In genomic region chr4:152274681-152275131, GRCm38 (mm10) we compare ENCODE assay signal across 8 mouse cellular contexts. TPM values are rescaled to one million over a fixed set of nuclear protein-coding genes. Genes with fewer than 3 reads are reported as not detected.
DNase-seq lines count a peak whose midpoint lies in the region; ATAC-seq and TF ChIP-seq lines count a peak whose summit lies in the region.

No protein-coding gene starts in this region.

- H3K27me3 ChIP-seq in heart, embryonic 11.5 days (ENCODE audit: control insufficient read depth, insufficient read depth, low read length), result peaks cover 17% of the 10 kb centered on the region
- H3K27me3 ChIP-seq in limb, embryonic 14.5 days (ENCODE audit: control insufficient read depth, insufficient read depth, low read length), result 0 out of 2 replicates have a peak, but pooled peaks cover 8% of the 10 kb centered on the region
- peaks cover 16% of the 10 kb centered on the region for H3K27me3 ChIP-seq in midbrain, embryonic 16.5 days (ENCODE audit: control insufficient read depth, insufficient read depth, low read depth, low read length)

- peak overlapping the region; percentile 63 for H3K4me3 ChIP-seq in heart, embryonic 11.5 days (ENCODE audit: low read depth, low read length)
- H3K4me3 ChIP-seq in limb, embryonic 14.5 days (replicated peaks; ENCODE audit: low read length), result peak overlapping the region; percentile 71
- peak overlapping the region; percentile 71 for H3K4me3 ChIP-seq in midbrain, embryonic 16.5 days (ENCODE audit: low read depth, low read length)

- DNase-seq in cerebellum, adult 11 months, result peak; percentile 34
- no peak for DNase-seq in cerebellum, adult 9-10 months
- peak; percentile 53 for DNase-seq in brain, embryonic 14.5 days (ENCODE audit: low read depth)
- DNase-seq in limb, embryonic 14.5 days (ENCODE audit: low spot score), result peak; percentile 58
- no peak for DNase-seq in left cerebral cortex, postnatal 14 days (ENCODE audit: low spot score in 2 of 2)
- no peak for DNase-seq in adrenal gland, adult 8-10 months

- no peak for ATAC-seq in heart, embryonic 11.5 days (replicated peaks; ENCODE audit: insufficient number of reproducible peaks, low FRiP score, low TSS enrichment)
- ATAC-seq in limb, embryonic 14.5 days (ENCODE audit: low FRiP score, low read depth), result no peak; the same call in 1 of the 2 replicates
- peak; percentile 49; the same call in 1 of the 2 replicates for ATAC-seq in midbrain, embryonic 16.5 days

- peaks cover 34% of the 10 kb centered on the region for H3K4me1 ChIP-seq in heart, embryonic 11.5 days (ENCODE audit: control insufficient read depth, insufficient read depth, low read length)
- peaks cover 35% of the 10 kb centered on the region for H3K4me1 ChIP-seq in limb, embryonic 14.5 days (ENCODE audit: control insufficient read depth, insufficient read depth, low read length)
- H3K4me1 ChIP-seq in midbrain, embryonic 16.5 days (ENCODE audit: control insufficient read depth, insufficient read depth, low read length), result peaks cover 11% of the 10 kb centered on the region; the same call in 1 of the 2 replicates

- H3K27ac ChIP-seq in heart, embryonic 11.5 days (ENCODE audit: low read depth, low read length), result 0 out of 2 replicates have a peak overlapping the region, but pooled peaks have one; percentile 84
- H3K27ac ChIP-seq in limb, embryonic 14.5 days (replicated peaks; ENCODE audit: low read depth, low read length), result no peak overlapping the region
- peak overlapping the region; percentile 74 for H3K27ac ChIP-seq in midbrain, embryonic 16.5 days (ENCODE audit: low read length)

- peak overlapping the region; percentile 85 for H3K9ac ChIP-seq in heart, embryonic 11.5 days (ENCODE audit: low read depth, low read length)
- H3K9ac ChIP-seq in limb, embryonic 14.5 days (ENCODE audit: low read depth, low read length, severe bottlenecking), result peak overlapping the region; percentile 80
- H3K9ac ChIP-seq in midbrain, embryonic 16.5 days (ENCODE audit: low read depth, low read length), result peak overlapping the region; percentile 87

- H3K36me3 ChIP-seq in heart, embryonic 11.5 days (ENCODE audit: control insufficient read depth, insufficient read depth, low read length), result no peaks in the 10 kb centered on the region
- H3K36me3 ChIP-seq in limb, embryonic 14.5 days (ENCODE audit: control insufficient read depth, insufficient read depth, low read length), result peaks cover under 1% of the 10 kb centered on the region; the same call in 1 of the 2 replicates
- H3K36me3 ChIP-seq in midbrain, embryonic 16.5 days (ENCODE audit: control insufficient read depth, insufficient read depth, low read length), result peaks cover 5% of the 10 kb centered on the region; the same call in 1 of the 2 replicates

- H3K4me2 ChIP-seq in heart, embryonic 11.5 days, result peak overlapping the region; percentile 95
- peak overlapping the region; percentile 94 for H3K4me2 ChIP-seq in limb, embryonic 14.5 days (replicated peaks; ENCODE audit: low read depth, low read length, severe bottlenecking)
- peak overlapping the region; percentile 88 for H3K4me2 ChIP-seq in midbrain, embryonic 16.5 days (ENCODE audit: low read length)

- no peaks in the 10 kb centered on the region for H3K9me3 ChIP-seq in heart, embryonic 11.5 days (replicated peaks; ENCODE audit: control insufficient read depth, low read length)
- no peaks in the 10 kb centered on the region for H3K9me3 ChIP-seq in limb, embryonic 14.5 days (ENCODE audit: control insufficient read depth, low read length)
- no peaks in the 10 kb centered on the region for H3K9me3 ChIP-seq in midbrain, embryonic 16.5 days (replicated peaks; ENCODE audit: control insufficient read depth, low read length, poor library complexity, severe bottlenecking)

- no peak for TF ChIP-seq POLR2A in brain, embryonic 14.5 days (IDR thresholded peaks at IDR 0.05; ENCODE audit: borderline replicate concordance, extremely low read depth, insufficient read depth, insufficient read length, poor library complexity, severe bottlenecking)
- no peak for TF ChIP-seq POLR2A in limb, embryonic 14.5 days (IDR thresholded peaks at IDR 0.05; ENCODE audit: borderline replicate concordance, extremely low read depth, insufficient read depth, insufficient read length)

- WGBS in heart, embryonic 11.5 days (ENCODE audit: insufficient replicate concordance), result 2% methylated on average over 20 of the region's 20 CpGs
- 2% methylated on average over 20 of the region's 20 CpGs for WGBS in limb, embryonic 14.5 days
- WGBS in midbrain, embryonic 16.5 days, result 2% methylated on average over 20 of the region's 20 CpGs

- intact Hi-C loops in left cerebral cortex, postnatal 14 days (cut with DNase I), result no loop called here

- TF ChIP-seq CTCF in brain, embryonic 14.5 days (IDR thresholded peaks at IDR 0.05; ENCODE audit: borderline replicate concordance, extremely low read depth, insufficient read depth, insufficient read length), result no peak

RNA-seq across cellular contexts. Expression of gene Gpr153, which starts 0.7 kb away (rescaled TPM):
- 31.2 and 44.3 TPM in 2 replicates for polyA plus RNA-seq in brain, embryonic 14.5 days (2012; rRNA removed)
- polyA plus RNA-seq in heart, embryonic 11.5 days (2014; fragmentation: Nextera tagmentation; extraction: Ambion mirVana), result 7.8 and 9.0 TPM in 2 replicates
- 56.5 and 79.5 TPM in 2 replicates for polyA plus RNA-seq in limb, embryonic 14.5 days (2012; rRNA removed)
- polyA plus RNA-seq in limb, embryonic 14.5 days (2014; fragmentation: Nextera tagmentation; extraction: Ambion mirVana), result 28.6 and 33.0 TPM in 2 replicates
- 13.8 and 16.2 TPM in 2 replicates for polyA plus RNA-seq in midbrain, embryonic 16.5 days (2015; fragmentation: Nextera tagmentation; extraction: Ambion mirVana)
- 10 to 100 TPM; 31.2 to 31.6 TPM for total RNA-seq in left cerebral cortex, postnatal 14 days (2021)
- 1 to 10 TPM; 4.8 to 7.0 (median 5.4) TPM for total RNA-seq in adrenal gland, adult 8-10 months (2022)

RNA-seq across cellular contexts. Expression of gene Hes3, which starts 16.8 kb away (rescaled TPM):
- polyA plus RNA-seq in brain, embryonic 14.5 days (2012; rRNA removed), result 0.37 and 0.88 TPM in 2 replicates
- polyA plus RNA-seq in heart, embryonic 11.5 days (2014; fragmentation: Nextera tagmentation; extraction: Ambion mirVana), result not detected in 2 replicates
- 0.03 and 0.13 TPM in 2 replicates for polyA plus RNA-seq in limb, embryonic 14.5 days (2012; rRNA removed)
- polyA plus RNA-seq in limb, embryonic 14.5 days (2014; fragmentation: Nextera tagmentation; extraction: Ambion mirVana), result not detected in 2 replicates
- 0.19 and 0.41 TPM in 2 replicates for polyA plus RNA-seq in midbrain, embryonic 16.5 days (2015; fragmentation: Nextera tagmentation; extraction: Ambion mirVana)
- total RNA-seq in left cerebral cortex, postnatal 14 days (2021), result under 1 TPM; 0.20 to 0.42 TPM
- not detected for total RNA-seq in adrenal gland, adult 8-10 months (2022)

RNA-seq across cellular contexts. Expression of gene Icmt, which starts 22.3 kb away (rescaled TPM):
- polyA plus RNA-seq in brain, embryonic 14.5 days (2012; rRNA removed), result 20.9 and 23.0 TPM in 2 replicates
- 15.9 and 22.6 TPM in 2 replicates for polyA plus RNA-seq in heart, embryonic 11.5 days (2014; fragmentation: Nextera tagmentation; extraction: Ambion mirVana)
- polyA plus RNA-seq in limb, embryonic 14.5 days (2012; rRNA removed), result 26.6 and 30.7 TPM in 2 replicates
- polyA plus RNA-seq in limb, embryonic 14.5 days (2014; fragmentation: Nextera tagmentation; extraction: Ambion mirVana), result 27.6 and 32.7 TPM in 2 replicates
- 20.6 and 20.7 TPM in 2 replicates for polyA plus RNA-seq in midbrain, embryonic 16.5 days (2015; fragmentation: Nextera tagmentation; extraction: Ambion mirVana)
- total RNA-seq in left cerebral cortex, postnatal 14 days (2021), result 10 to 100 TPM; 43.1 to 45.0 TPM
- 10 to 100 TPM; 54.1 to 66.7 (median 59.6) TPM for total RNA-seq in adrenal gland, adult 8-10 months (2022)

RNA-seq across cellular contexts. Expression of gene Rnf207, which starts 44.1 kb away (rescaled TPM):
- 6.9 and 7.1 TPM in 2 replicates for polyA plus RNA-seq in brain, embryonic 14.5 days (2012; rRNA removed)
- 27.4 and 27.5 TPM in 2 replicates for polyA plus RNA-seq in heart, embryonic 11.5 days (2014; fragmentation: Nextera tagmentation; extraction: Ambion mirVana)
- 0.92 and 1.1 TPM in 2 replicates for polyA plus RNA-seq in limb, embryonic 14.5 days (2012; rRNA removed)
- 0.39 and 0.50 TPM in 2 replicates for polyA plus RNA-seq in limb, embryonic 14.5 days (2014; fragmentation: Nextera tagmentation; extraction: Ambion mirVana)
- polyA plus RNA-seq in midbrain, embryonic 16.5 days (2015; fragmentation: Nextera tagmentation; extraction: Ambion mirVana), result 6.4 and 9.5 TPM in 2 replicates
- total RNA-seq in left cerebral cortex, postnatal 14 days (2021), result 1 to 10 TPM; 5.3 to 7.4 TPM
- 1 to 10 TPM in 2 of 4 experiments, under 1 TPM in 2; 0.23 to 2.2 (median 1.0) TPM for total RNA-seq in adrenal gland, adult 8-10 months (2022)

RNA-seq across cellular contexts. Expression of gene Rpl22, which starts 50.8 kb away (rescaled TPM):
- polyA plus RNA-seq in brain, embryonic 14.5 days (2012; rRNA removed), result 239 and 292 TPM in 2 replicates
- polyA plus RNA-seq in heart, embryonic 11.5 days (2014; fragmentation: Nextera tagmentation; extraction: Ambion mirVana), result 285 and 300 TPM in 2 replicates
- 296 and 760 TPM in 2 replicates for polyA plus RNA-seq in limb, embryonic 14.5 days (2012; rRNA removed)
- 422 and 460 TPM in 2 replicates for polyA plus RNA-seq in limb, embryonic 14.5 days (2014; fragmentation: Nextera tagmentation; extraction: Ambion mirVana)
- polyA plus RNA-seq in midbrain, embryonic 16.5 days (2015; fragmentation: Nextera tagmentation; extraction: Ambion mirVana), result 117 and 136 TPM in 2 replicates
- total RNA-seq in left cerebral cortex, postnatal 14 days (2021), result 100 to 1,000 TPM; 182 to 187 TPM
- total RNA-seq in adrenal gland, adult 8-10 months (2022), result 100 to 1,000 TPM; 415 to 500 (median 453) TPM

Comparison
In these comparisons a context has a peak if more than half of its experiments do, and no peak if none do; other contexts are left out.
1. DNase-seq: peak in cerebellum, adult 11 months (single experiment), brain, embryonic 14.5 days (single experiment) and limb, embryonic 14.5 days (single experiment); none in cerebellum, adult 9-10 months (single experiment), left cerebral cortex, postnatal 14 days (0 of 2) and adrenal gland, adult 8-10 months (single experiment).
2. Peak in every context shown above with its lines, with median percentiles within 50 percentile points of each other: H3K4me2 ChIP-seq, H3K4me3 ChIP-seq and H3K9ac ChIP-seq.